Comparison of ENCODE assay signal across 13 mouse cellular contexts in genomic region chr13:107902800-107903149, GRCm38 (mm10).
A peak's percentile ranks its signal among the peaks of the same experiment; 100 is the strongest.
DNase-seq lines count a peak whose midpoint lies in the region; ATAC-seq and TF ChIP-seq lines count a peak whose summit lies in the region.
"Had no signal": no experiment of that assay in that cellular context is flagged by ENCODE, and none has a peak within 500 bp of the region (broad histone marks: within the 10 kb centered on the region; RNA-seq: fewer than 3 reads in every experiment).

No protein-coding gene starts in this region.

- H3K9me3 ChIP-seq in kidney, embryonic 16.5 days (ENCODE audit: low read length) = no peaks in the 10 kb centered on the region
- peaks cover 5% of the 10 kb centered on the region for H3K9me3 ChIP-seq in CH12.LX (replicated peaks; ENCODE audit: low read length)

- dilution Hi-C loops in CH12.LX (cut with MboI; ENCODE audit: extremely low pct_ligation_motif_present, extremely low pct_unique_long_range_greater_than_20kb, low sequenced_read_pairs) = no loop called here

- H3K4me2 ChIP-seq in kidney, embryonic 16.5 days (replicated peaks; ENCODE audit: low read depth, low read length) = no peak overlapping the region
- peak overlapping the region; percentile 94; the same call in 1 of the 2 replicates for H3K4me2 ChIP-seq in CH12.LX (ENCODE audit: insufficient read depth, low read depth, poor library complexity, severe bottlenecking)

- no peak overlapping the region for H3K9ac ChIP-seq in kidney, embryonic 16.5 days (replicated peaks; ENCODE audit: low read length)
- no peak overlapping the region for H3K9ac ChIP-seq in CH12.LX (ENCODE audit: insufficient read depth, low read depth)

- no peaks in the 10 kb centered on the region for H3K27me3 ChIP-seq in kidney, embryonic 16.5 days (ENCODE audit: insufficient read depth, low read length)
- no peaks in the 10 kb centered on the region for H3K27me3 ChIP-seq in CH12.LX (replicated peaks)

- TF ChIP-seq RAD21 in CH12.LX (IDR thresholded peaks at IDR 0.05; ENCODE audit: low read depth, low read length) = no peak

- TF ChIP-seq EP300 in CH12.LX (IDR thresholded peaks at IDR 0.05; ENCODE audit: low read length) = no peak

- peaks cover 20% of the 10 kb centered on the region for H3K4me1 ChIP-seq in kidney, embryonic 16.5 days (ENCODE audit: insufficient read depth, low read length)
- peaks cover 15 to 38% of the 10 kb centered on the region in 2 experiments for H3K4me1 ChIP-seq in CH12.LX (ENCODE audit: control insufficient read depth in 1 of 2, insufficient read depth in 2 of 2)
- H3K4me1 ChIP-seq in bone marrow, adult 2 months (ENCODE audit: control insufficient read depth, insufficient read depth, low read length) = peaks cover 2% of the 10 kb centered on the region; the same call in 1 of the 2 replicates

- H3K36me3 ChIP-seq in kidney, embryonic 16.5 days (ENCODE audit: insufficient read depth, low read length) = no peaks in the 10 kb centered on the region
- no peaks in the 10 kb centered on the region for H3K36me3 ChIP-seq in CH12.LX (replicated peaks in 1 of 2; ENCODE audit: control insufficient read depth in 1 of 2, insufficient read depth in 1 of 2, low read length in 1 of 2)

- TF ChIP-seq POLR2A in CH12.LX (IDR thresholded peaks at IDR 0.05; ENCODE audit: low read depth, low read length) = no peak
- TF ChIP-seq POLR2A in bone marrow, adult 2 months (IDR thresholded peaks at IDR 0.05; ENCODE audit: borderline replicate concordance, control insufficient read depth, low read depth, low read length) = no peak

- H3K4me3 ChIP-seq in kidney, embryonic 16.5 days (ENCODE audit: low read length) = no peak overlapping the region
- H3K4me3 ChIP-seq in CH12.LX (replicated peaks in 1 of 3; ENCODE audit: low read depth in 2 of 3, low read length in 2 of 3, poor library complexity in 1 of 3) = no peak overlapping the region
- H3K4me3 ChIP-seq in bone marrow, adult 2 months (replicated peaks; ENCODE audit: control insufficient read depth, low read depth, low read length) = no peak overlapping the region
- H3K4me3 ChIP-seq: myocyte had no signal

- H3K79me2 ChIP-seq in CH12.LX (replicated peaks; ENCODE audit: control insufficient read depth, extremely low read depth, insufficient read depth, poor library complexity, severe bottlenecking) = no peaks in the 10 kb centered on the region

- no peak for TF ChIP-seq CTCF in CH12.LX (conservative IDR thresholded peaks at IDR 0.05 in 1 of 2, IDR thresholded peaks at IDR 0.05 in 1 of 2; ENCODE audit: low read depth in 2 of 2, low read length in 2 of 2)
- TF ChIP-seq CTCF in bone marrow, adult 2 months (IDR thresholded peaks at IDR 0.05; ENCODE audit: control insufficient read depth, insufficient read depth, low read length) = no peak

- 71% methylated on average over 5 of the region's 5 CpGs for WGBS in kidney, embryonic 16.5 days
- 71% methylated on average over 5 of the region's 5 CpGs for WGBS in bone marrow, adult 2 months

- no peak for DNase-seq in kidney, postnatal 14 days
- no peak for DNase-seq in CH12.LX (ENCODE audit: extremely low read depth)
- no peak for DNase-seq in left cerebral cortex, adult 11 months (ENCODE audit: low spot score)
- DNase-seq in right cerebral cortex, postnatal 4 days = no peak
- no peak for DNase-seq in right cerebral cortex, postnatal 25 days
- DNase-seq: adrenal gland, postnatal 25 days; cerebellum, adult 11-12 months; gastrocnemius, postnatal 25 days; kidney, postnatal 25 days had no signal

- ATAC-seq in kidney, embryonic 16.5 days (ENCODE audit: low FRiP score, low TSS enrichment) = peak; percentile 32; the same call in 1 of the 2 replicates
- peak; percentile 39 for ATAC-seq in inflammation-experienced regulatory T-cells, adult 6 months

- in situ Hi-C loops in CH12.LX (cut with MboI; ENCODE audit: low pct_ligation_motif_present, low pct_unique_long_range_greater_than_20kb, low sequenced_read_pairs) = no loop called here

- peak overlapping the region; percentile 45; the same call in 1 of the 2 replicates for H3K27ac ChIP-seq in kidney, embryonic 16.5 days (ENCODE audit: low read length)
- H3K27ac ChIP-seq in CH12.LX (ENCODE audit: insufficient read depth, low read depth) = no peak overlapping the region
- H3K27ac ChIP-seq in bone marrow, adult 2 months (ENCODE audit: control insufficient read depth, insufficient read depth, low read depth, low read length, poor library complexity) = peak overlapping the region; percentile 2

TF ChIP-seq in CH12.LX, 34 proteins besides CTCF, POLR2A, EP300 and RAD21:
- no peak for TF ChIP-seq ZKSCAN1 (IDR thresholded peaks at IDR 0.05; ENCODE audit: borderline replicate concordance, low read depth, low read length)
- TF ChIP-seq BHLHE40 (IDR thresholded peaks at IDR 0.05; ENCODE audit: low read depth, low read length) = peak; percentile 60
